Mouse (Mus musculus) hindbrain, embryonic 10.5 days (tissue): ENCODE measurements around the gene Fam71d. TPM values are rescaled to one million over a fixed set of nuclear protein-coding genes. Genes with fewer than 3 reads are reported as not detected.

Experiments
- DNase-seq: peaks from one replicate; pipeline ENCODE4 v3.0.0-alpha.2; 2017; ENCODE audit warnings: low spot score
- H3K27ac ChIP-seq: fragments of 300-500 bp; sonication (generic); 2 replicates; pipeline ENCODE4 v1.5.1; 2016; ENCODE audit warnings: mild to moderate bottlenecking, moderate library complexity
- H3K27me3 ChIP-seq: fragments of 300-500 bp; sonication (generic); 2 replicates; pipeline ENCODE4 v1.6.1; 2016; ENCODE audit warnings: mild to moderate bottlenecking; ENCODE audit not compliant: poor library complexity, insufficient read depth, severe bottlenecking
- H3K36me3 ChIP-seq: fragments of 300-500 bp; sonication (generic); 2 replicates; pipeline ENCODE4 v1.6.1; 2016; ENCODE audit warnings: mild to moderate bottlenecking, moderate library complexity
- H3K4me1 ChIP-seq: fragments of 300-500 bp; sonication (generic); replicated peaks from 2 replicates; pipeline ENCODE4 v1.6.1; 2016; ENCODE audit warnings: mild to moderate bottlenecking
- H3K4me3 ChIP-seq: fragments of 300-500 bp; sonication (generic); 2 replicates; pipeline ENCODE4 v1.5.1; 2016; ENCODE audit warnings: mild to moderate bottlenecking, moderate library complexity
- H3K9me3 ChIP-seq: fragments of 300-500 bp; sonication (generic); 2 replicates; pipeline ENCODE4 v1.6.1; 2016; ENCODE audit warnings: mild to moderate bottlenecking, moderate library complexity
- WGBS: fragments of 180-500 bp; shearing (Covaris S2); methylation state at CpG from one replicate; pipeline ENCODE4 v1.1.7; 2016; 5-methylcytosine and 5-hydroxymethylcytosine counted together
- polyA plus RNA-seq: library from polyadenylated mRNA; unstranded; fragments of >200 nt; fragmentation: Nextera tagmentation; extraction: Ambion mirVana; gene quantifications from 2 replicates; pipeline ENCODE4 v1.2.1, GENCODE M21; 2016

The Fam71d gene
- 0.41 TPM in 1 of 2 replicates, not detected in the other for polyA plus RNA-seq

DNA sequence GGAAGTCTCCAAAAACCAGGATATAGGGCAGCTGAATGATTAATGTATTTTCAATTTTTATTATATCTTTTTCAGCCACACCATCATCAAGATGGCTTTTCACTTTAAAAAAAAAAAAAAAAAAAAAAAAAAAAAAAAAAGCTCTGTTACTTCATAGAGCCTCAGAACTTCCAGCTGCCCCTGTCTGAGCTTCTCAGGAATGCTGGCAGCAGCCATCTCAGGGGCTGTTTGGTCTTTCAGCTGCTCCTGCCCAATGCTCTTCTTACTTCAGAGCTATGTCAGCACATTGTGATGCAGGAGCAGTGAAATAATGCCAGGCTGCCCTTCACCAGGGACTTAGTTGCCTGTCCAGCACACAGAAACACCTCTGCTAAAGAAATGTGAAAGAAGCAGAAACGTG, at the start of gene Fam71d:
Gene Fam71d (plus strand): TSS at position 211 of the 400 bp plus-strand sequence.
- DNase-seq, result no peak
- Histone ChIP-seq H3K36me3 (no peaks in the 10 kb centered on the region), H3K9me3 (no peaks in the 10 kb centered on the region), H3K27ac (no peak within 1 kb of the TSS), H3K4me1 (no peaks in the 10 kb centered on the region), H3K4me3 (no peak within 1 kb of the TSS), H3K27me3 (no peaks in the 10 kb centered on the region)
- WGBS, result 70% methylated on average over 1 of the region's 1 CpGs

DNA sequence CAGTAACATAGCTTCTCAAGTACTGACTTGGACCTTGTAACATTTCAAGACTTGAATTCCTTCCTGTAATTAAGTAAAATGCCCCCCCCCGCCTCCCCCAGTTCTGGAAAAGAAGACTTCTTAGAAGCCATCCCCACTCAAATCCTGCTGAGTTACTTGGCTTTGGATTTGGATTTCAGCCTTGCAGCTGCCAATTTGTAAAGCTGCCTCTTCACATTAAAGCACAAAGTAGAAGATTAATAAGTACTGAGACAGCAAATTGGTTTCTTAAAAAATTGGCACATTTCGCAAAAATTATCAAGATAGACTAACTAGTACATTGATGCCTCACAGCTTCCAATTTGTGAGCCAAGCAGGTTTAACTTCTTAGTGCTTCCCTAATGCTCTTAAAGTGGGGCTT, 47.6 kb upstream of the Fam71d start:
- no peak overlapping the region for H3K4me3 ChIP-seq
- WGBS, result 76% methylated on average over 2 of the region's 2 CpGs
- H3K36me3 ChIP-seq, result no peaks in the 10 kb centered on the region
- DNase-seq, result no peak
- H3K27me3 ChIP-seq, result no peaks in the 10 kb centered on the region
- no peak overlapping the region for H3K27ac ChIP-seq
- H3K9me3 ChIP-seq, result no peaks in the 10 kb centered on the region
- H3K4me1 ChIP-seq, result no peaks in the 10 kb centered on the region

- Histone ChIP-seq H3K27me3 (no peaks in the 10 kb centered on the region), H3K4me3 (no peak overlapping the region), H3K4me1 (no peaks in the 10 kb centered on the region), H3K36me3 (no peaks in the 10 kb centered on the region), H3K9me3 (no peaks in the 10 kb centered on the region), H3K27ac (no peak overlapping the region)
- DNase-seq, result no peak
- WGBS, result 90% methylated on average over 1 of the region's 1 CpGs
Observed at GRCm38 (mm10) chr12:78645282-78645681, 46.1 kb upstream of the Fam71d start.

DNA sequence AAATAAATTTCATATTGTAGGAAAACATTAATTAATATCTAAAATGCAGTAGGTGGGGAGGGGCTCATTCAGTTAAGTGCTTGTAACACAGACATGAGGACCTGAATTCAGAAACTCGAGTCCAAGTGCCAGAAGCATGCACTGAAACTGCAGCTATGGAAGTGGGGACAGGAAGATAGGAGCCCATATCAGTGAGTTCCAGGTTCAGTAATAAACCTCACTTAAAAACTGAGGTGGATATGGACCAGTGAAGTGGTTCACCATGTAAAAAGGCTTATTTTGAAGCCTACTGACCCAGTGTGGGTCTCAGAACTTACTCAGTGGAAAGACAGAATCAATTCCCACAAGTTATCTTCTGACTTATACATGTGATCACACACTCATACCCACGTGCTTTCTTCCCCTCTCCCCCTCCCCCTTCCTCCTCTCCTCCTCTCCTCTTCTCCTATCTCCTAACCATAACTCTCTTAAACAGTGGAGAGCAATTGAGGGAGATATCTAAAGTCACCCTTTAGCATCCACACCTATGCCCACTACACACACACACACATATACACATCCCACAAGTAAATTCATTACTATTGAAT, 31.5 kb upstream of the Fam71d start:
- Histone ChIP-seq H3K27ac (no peak overlapping the region), H3K4me1 (no peaks in the 10 kb centered on the region), H3K27me3 (no peaks in the 10 kb centered on the region), H3K4me3 (no peak overlapping the region), H3K36me3 (peaks cover 2% of the 10 kb centered on the region; the same call in 1 of the 2 replicates), H3K9me3 (no peaks in the 10 kb centered on the region)
- no peak for DNase-seq
- 63% methylated on average over 2 of the region's 2 CpGs for WGBS

GRCm38 (mm10) chr12:78678101-78678806, 13.1 kb upstream of the Fam71d start:
- H3K4me3 ChIP-seq, result no peak overlapping the region
- 87% methylated on average over 5 of the region's 5 CpGs for WGBS
- DNase-seq, result no peak
- H3K4me1 ChIP-seq, result no peaks in the 10 kb centered on the region
- H3K27me3 ChIP-seq, result no peaks in the 10 kb centered on the region
- no peak overlapping the region for H3K27ac ChIP-seq
- H3K36me3 ChIP-seq, result no peaks in the 10 kb centered on the region
- H3K9me3 ChIP-seq, result no peaks in the 10 kb centered on the region

GRCm38 (mm10) chr12:78678807-78679189, 12.5 kb upstream of the Fam71d start:
- no peaks in the 10 kb centered on the region for H3K36me3 ChIP-seq
- H3K4me1 ChIP-seq, result no peaks in the 10 kb centered on the region
- 86% methylated on average over 2 of the region's 2 CpGs for WGBS
- no peak overlapping the region for H3K27ac ChIP-seq
- no peak overlapping the region for H3K4me3 ChIP-seq
- DNase-seq, result no peak
- no peaks in the 10 kb centered on the region for H3K9me3 ChIP-seq
- no peaks in the 10 kb centered on the region for H3K27me3 ChIP-seq

- no peak overlapping the region for H3K4me3 ChIP-seq
- H3K36me3 ChIP-seq, result no peaks in the 10 kb centered on the region
- H3K9me3 ChIP-seq, result no peaks in the 10 kb centered on the region
- 86% methylated on average over 2 of the region's 2 CpGs for WGBS
- no peaks in the 10 kb centered on the region for H3K27me3 ChIP-seq
- no peaks in the 10 kb centered on the region for H3K4me1 ChIP-seq
- H3K27ac ChIP-seq, result no peak overlapping the region
- DNase-seq, result no peak
Observed at GRCm38 (mm10) chr12:78681048-78681447, 10.3 kb upstream of the Fam71d start.

GRCm38 (mm10) chr12:78682279-78682678, 9.1 kb upstream of the Fam71d start:
- no peak overlapping the region for H3K27ac ChIP-seq
- no peaks in the 10 kb centered on the region for H3K27me3 ChIP-seq
- H3K9me3 ChIP-seq, result no peaks in the 10 kb centered on the region
- H3K4me1 ChIP-seq, result no peaks in the 10 kb centered on the region
- WGBS, result 84% methylated on average over 4 of the region's 4 CpGs
- no peaks in the 10 kb centered on the region for H3K36me3 ChIP-seq
- DNase-seq, result no peak
- H3K4me3 ChIP-seq, result no peak overlapping the region

DNA sequence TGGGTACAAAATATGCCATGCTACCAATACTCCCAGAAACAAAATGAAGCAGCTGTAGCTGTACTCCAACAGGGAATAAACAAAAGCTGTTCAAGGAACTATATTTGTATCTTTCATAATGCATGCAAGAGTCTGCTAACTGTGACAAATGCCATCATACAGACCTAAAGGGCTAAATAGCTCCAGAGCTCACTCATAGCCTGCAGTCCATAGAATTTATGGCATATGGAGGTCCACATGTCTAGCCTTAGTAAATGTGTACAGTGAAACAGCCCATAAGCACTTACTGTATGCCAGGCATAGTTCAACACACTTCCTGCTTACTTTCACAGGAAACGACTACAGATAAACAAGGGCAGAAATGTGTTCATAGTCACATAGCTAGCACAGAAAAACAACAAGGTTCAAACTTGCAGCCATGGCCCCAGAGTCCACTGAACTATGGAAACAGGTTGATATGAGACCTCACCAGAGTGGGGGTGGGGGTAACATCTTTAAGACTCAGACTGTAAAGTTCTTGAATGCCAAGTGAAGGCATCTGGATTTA, 5.6 kb upstream of the Fam71d start:
- WGBS, result 85% methylated on average over 1 of the region's 1 CpGs
- Histone ChIP-seq H3K4me3 (no peak overlapping the region), H3K36me3 (no peaks in the 10 kb centered on the region), H3K4me1 (no peaks in the 10 kb centered on the region), H3K9me3 (no peaks in the 10 kb centered on the region), H3K27ac (no peak overlapping the region), H3K27me3 (no peaks in the 10 kb centered on the region)
- DNase-seq, result no peak

DNA sequence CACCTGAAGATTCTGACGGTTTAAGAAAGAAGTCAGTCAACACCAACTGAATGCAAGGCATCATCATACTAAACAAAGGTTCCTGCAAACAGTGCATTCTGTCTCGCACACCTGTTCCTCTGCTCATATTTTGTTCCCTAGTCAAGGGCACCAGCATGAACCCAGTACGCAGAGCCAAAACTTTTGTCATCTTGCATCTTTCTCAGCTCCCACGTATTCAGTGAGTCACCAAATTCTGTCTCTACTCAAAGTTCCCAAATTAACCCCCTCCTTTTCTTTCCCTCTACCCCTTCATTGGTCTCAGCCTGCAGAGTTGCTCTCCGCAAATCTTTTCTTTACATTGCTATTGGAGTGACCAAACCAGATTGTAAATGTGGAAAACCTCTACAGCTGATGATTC, 2.5 kb upstream of the Fam71d start:
- H3K36me3 ChIP-seq, result no peaks in the 10 kb centered on the region
- no peaks in the 10 kb centered on the region for H3K27me3 ChIP-seq
- DNase-seq, result no peak
- 90% methylated on average over 5 of the region's 5 CpGs for WGBS
- no peak overlapping the region for H3K4me3 ChIP-seq
- no peaks in the 10 kb centered on the region for H3K4me1 ChIP-seq
- H3K9me3 ChIP-seq, result no peaks in the 10 kb centered on the region
- H3K27ac ChIP-seq, result no peak overlapping the region

GRCm38 (mm10) chr12:78693281-78693680, 1.9 kb downstream of the Fam71d start:
- Histone ChIP-seq H3K27ac (no peak overlapping the region), H3K27me3 (no peaks in the 10 kb centered on the region), H3K9me3 (no peaks in the 10 kb centered on the region), H3K4me1 (no peaks in the 10 kb centered on the region), H3K4me3 (no peak overlapping the region), H3K36me3 (no peaks in the 10 kb centered on the region)
- no peak for DNase-seq
- WGBS, result 88% methylated on average over 2 of the region's 2 CpGs

DNA sequence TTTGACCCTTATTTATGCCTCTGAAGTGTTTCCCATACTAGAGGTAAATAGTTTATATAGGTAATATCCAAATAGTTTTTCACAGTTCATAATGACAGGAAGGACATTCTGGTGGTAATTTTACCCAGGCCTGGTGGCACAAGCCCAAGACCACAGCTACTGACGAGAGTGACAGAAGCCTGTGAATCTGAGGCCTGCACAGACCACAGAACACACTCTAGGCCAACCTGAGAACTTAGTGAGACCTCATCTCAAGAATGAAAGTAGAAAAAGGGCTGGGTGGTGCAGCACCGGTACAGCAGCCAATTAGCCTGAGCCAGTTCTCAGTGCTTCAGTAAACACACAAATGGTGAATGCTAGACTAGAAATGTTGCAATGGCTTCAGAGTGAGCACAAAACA, 26.4 kb downstream of the Fam71d start:
- Histone ChIP-seq H3K27ac (no peak overlapping the region), H3K36me3 (no peaks in the 10 kb centered on the region), H3K4me3 (no peak overlapping the region), H3K27me3 (no peaks in the 10 kb centered on the region), H3K9me3 (no peaks in the 10 kb centered on the region), H3K4me1 (no peaks in the 10 kb centered on the region)
- WGBS, result 81% methylated on average over 2 of the region's 2 CpGs
- DNase-seq, result no peak

GRCm38 (mm10) chr12:78727723-78728122, 36.4 kb downstream of the Fam71d start:
- Histone ChIP-seq H3K27ac (no peak overlapping the region), H3K9me3 (no peaks in the 10 kb centered on the region), H3K4me1 (no peaks in the 10 kb centered on the region), H3K4me3 (no peak overlapping the region), H3K27me3 (no peaks in the 10 kb centered on the region), H3K36me3 (no peaks in the 10 kb centered on the region)
- no peak for DNase-seq
- WGBS, result 57% methylated on average over 4 of the region's 4 CpGs
